Mouse (Mus musculus) kidney, embryonic 14.5 days (tissue): Measurements from ENCODE around the gene Cept1. TPM values are rescaled to one million over a fixed set of nuclear protein-coding genes. Genes with fewer than 3 reads are reported as not detected.

Source experiments
- ATAC-seq: fragments of 200-750 bp; cut with Nextera tagmentation; 2 replicates; pipeline ENCODE4 v1.8.0; 2017; ENCODE audit warnings: moderate number of reproducible peaks, mild to moderate bottlenecking, moderate TSS enrichment, moderate library complexity; ENCODE audit not compliant: low FRiP score, low TSS enrichment
- H3K27ac ChIP-seq: fragments of 300-500 bp; sonication (generic); 2 replicates; pipeline ENCODE4 v1.5.1; 2014; ENCODE audit warnings: low read depth, mild to moderate bottlenecking, low read length, moderate library complexity, mixed read lengths
- H3K27me3 ChIP-seq: fragments of 300-500 bp; sonication (generic); 2 replicates; pipeline ENCODE4 v1.6.1; 2014; ENCODE audit warnings: mild to moderate bottlenecking, low read length; ENCODE audit not compliant: control insufficient read depth, insufficient read depth
- H3K36me3 ChIP-seq: fragments of 300-500 bp; sonication (generic); 2 replicates; pipeline ENCODE4 v1.6.1; 2014; ENCODE audit warnings: low read length, mixed read lengths; ENCODE audit not compliant: control insufficient read depth, insufficient read depth
- H3K4me1 ChIP-seq: fragments of 300-500 bp; sonication (generic); 2 replicates; pipeline ENCODE4 v1.6.1; 2014; ENCODE audit warnings: low read length, mixed read lengths; ENCODE audit not compliant: control insufficient read depth, insufficient read depth
- H3K4me2 ChIP-seq: fragments of 300-500 bp; sonication (generic); replicated peaks from 2 replicates; pipeline ENCODE4 v1.6.1; 2014; ENCODE audit warnings: low read depth, mild to moderate bottlenecking, low read length
- H3K4me3 ChIP-seq: fragments of 300-500 bp; sonication (generic); 2 replicates; pipeline ENCODE4 v1.5.1; 2014; ENCODE audit warnings: mild to moderate bottlenecking, low read length
- H3K9ac ChIP-seq: fragments of 300-500 bp; sonication (generic); 2 replicates; pipeline ENCODE4 v1.6.1; 2014; ENCODE audit warnings: low read depth, mild to moderate bottlenecking, low read length, moderate library complexity
- H3K9me3 ChIP-seq: fragments of 300-500 bp; sonication (generic); 2 replicates; pipeline ENCODE4 v1.6.1; 2016; ENCODE audit warnings: low read length; ENCODE audit not compliant: control insufficient read depth
- WGBS: fragments of 180-500 bp; shearing (Covaris S2); extraction: QIAGEN DNeasy Blood & Tissue Kit; methylation state at CpG from one replicate; pipeline ENCODE4 v1.1.7; 2014; 5-methylcytosine and 5-hydroxymethylcytosine counted together
- polyA plus RNA-seq: library from polyadenylated mRNA; unstranded; fragments of >200 nt; fragmentation: Nextera tagmentation; extraction: Ambion mirVana; gene quantifications from 2 replicates; pipeline ENCODE4 v1.2.1, GENCODE M21; 2014

Gene Cept1
- polyA plus RNA-seq, 1 experiment from 2014 or later: 58.9 TPM

DNA sequence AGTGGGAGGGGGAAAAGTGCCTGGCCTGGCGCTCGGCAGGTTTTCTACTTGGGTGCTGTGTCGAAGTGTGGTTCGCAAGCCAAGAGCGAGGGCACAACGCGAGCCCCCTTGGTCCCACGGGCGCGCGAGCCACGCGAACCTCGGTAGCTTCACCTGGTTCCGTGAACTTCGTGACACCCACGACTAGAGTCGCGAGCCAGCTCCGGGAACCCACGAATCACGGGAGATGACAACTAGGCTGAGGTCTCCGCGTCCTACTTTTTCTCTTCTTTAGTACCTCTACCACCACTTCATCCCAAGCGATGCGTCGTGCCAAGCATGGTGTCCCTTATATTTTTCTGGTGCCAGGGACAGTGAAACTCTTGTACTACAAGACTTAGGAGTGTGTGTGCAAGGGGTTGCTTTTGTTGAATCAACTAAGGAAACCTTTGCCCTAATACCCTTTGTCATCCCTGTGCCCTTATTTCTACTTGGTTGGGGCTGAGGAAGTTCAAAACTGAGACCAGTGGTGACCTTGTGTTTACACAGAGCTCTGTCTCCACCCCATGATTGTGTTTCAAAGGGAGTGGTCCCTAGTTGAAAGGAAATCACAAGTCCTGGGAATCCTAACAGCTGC, 430 bp upstream of the Cept1 start:
- no peaks in the 10 kb centered on the region for H3K27me3 ChIP-seq
- peak overlapping the region; percentile 98 for H3K27ac ChIP-seq
- peaks cover 11% of the 10 kb centered on the region; the same call in 1 of the 2 replicates for H3K4me1 ChIP-seq
- peak overlapping the region; percentile 86 for H3K4me3 ChIP-seq
- peak overlapping the region; percentile 91 for H3K9ac ChIP-seq
- H3K4me2 ChIP-seq: peak overlapping the region; percentile 50
- under 1% methylated on average over 27 of the region's 27 CpGs for WGBS
- no peaks in the 10 kb centered on the region for H3K9me3 ChIP-seq
- no peaks in the 10 kb centered on the region; the same call in 1 of the 2 replicates for H3K36me3 ChIP-seq
- peak; percentile 53 for ATAC-seq

DNA sequence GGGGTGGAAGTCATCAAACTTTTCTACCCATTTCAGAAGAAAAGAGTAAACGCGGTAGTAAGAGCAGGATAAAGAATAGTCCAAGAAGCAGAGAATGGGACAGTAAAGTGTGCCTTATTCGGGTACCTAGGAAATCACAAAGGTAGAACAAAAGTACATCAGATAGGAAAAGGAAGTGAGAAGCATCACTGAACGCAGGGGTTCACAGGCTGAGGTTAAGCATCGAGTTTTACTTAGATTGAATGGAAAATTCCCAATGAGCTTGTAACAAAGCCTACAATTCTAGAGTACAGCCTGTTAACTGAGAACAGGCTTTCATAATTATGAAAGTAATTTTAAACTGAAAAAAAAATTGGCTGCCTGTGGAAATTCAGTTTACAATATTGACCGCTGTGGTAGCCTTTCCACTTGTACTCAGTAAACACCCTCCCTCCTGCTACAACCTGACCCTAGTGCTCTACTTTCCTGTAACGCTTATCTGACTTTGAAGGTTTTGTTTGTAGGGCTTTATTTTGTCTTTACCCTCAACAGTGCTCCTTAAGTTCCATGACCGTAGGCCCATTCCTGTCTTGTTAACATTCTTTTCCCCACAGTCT, 2.8 kb downstream of the Cept1 start:
- Histone ChIP-seq H3K4me3 (no peak overlapping the region), H3K27me3 (no peaks in the 10 kb centered on the region), H3K27ac (no peak overlapping the region), H3K4me2 (no peak overlapping the region), H3K4me1 (peaks cover 8% of the 10 kb centered on the region; the same call in 1 of the 2 replicates), H3K36me3 (no peaks in the 10 kb centered on the region), H3K9ac (no peak overlapping the region), H3K9me3 (no peaks in the 10 kb centered on the region)
- WGBS: 69% methylated on average over 8 of the region's 8 CpGs
- ATAC-seq: no peak

DNA sequence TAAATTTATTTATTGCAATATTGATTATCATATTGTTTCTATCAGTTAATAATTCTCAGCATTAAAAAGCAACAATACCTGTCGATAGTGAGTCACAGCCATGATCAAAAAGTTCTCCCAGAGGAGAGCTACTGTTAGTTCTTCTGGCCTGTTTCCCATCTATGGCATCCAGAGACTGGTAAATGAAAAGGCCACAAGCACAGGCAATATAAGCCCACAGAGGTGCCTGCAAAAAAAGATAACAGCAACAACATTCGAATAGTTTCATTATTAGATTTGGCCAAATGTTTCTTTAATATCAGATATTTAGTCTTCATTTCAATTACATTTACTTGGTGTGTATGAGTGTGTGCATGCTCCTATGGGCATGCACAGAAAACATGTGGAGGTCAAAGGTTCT, 14.3 kb downstream of the Cept1 start:
- 91% methylated on average over 2 of the region's 2 CpGs for WGBS
- no peaks in the 10 kb centered on the region for H3K4me1 ChIP-seq
- H3K4me3 ChIP-seq: no peak overlapping the region
- H3K36me3 ChIP-seq: peaks cover 22% of the 10 kb centered on the region; the same call in 1 of the 2 replicates
- H3K27me3 ChIP-seq: no peaks in the 10 kb centered on the region
- no peaks in the 10 kb centered on the region for H3K9me3 ChIP-seq
- H3K4me2 ChIP-seq: no peak overlapping the region
- no peak overlapping the region for H3K9ac ChIP-seq
- ATAC-seq: no peak
- H3K27ac ChIP-seq: no peak overlapping the region

DNA sequence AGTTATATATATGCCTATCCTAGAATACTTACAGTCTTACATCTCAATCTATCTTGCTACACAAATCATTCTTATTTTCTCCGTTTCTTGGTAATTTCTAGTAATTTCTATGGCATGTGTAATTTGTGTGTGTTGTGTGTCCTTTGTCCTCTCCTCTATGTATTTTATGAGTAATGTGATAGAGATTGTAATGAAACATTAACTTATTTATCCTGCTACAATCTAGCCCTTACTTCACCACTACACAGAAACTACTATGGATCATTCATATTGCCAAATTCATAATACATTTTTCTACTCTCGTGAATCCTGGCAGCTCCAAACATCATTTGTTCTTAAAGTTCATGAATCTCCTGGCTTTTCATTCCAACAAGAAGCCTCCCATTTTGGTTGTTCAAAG, 19.6 kb downstream of the Cept1 start:
- Histone ChIP-seq H3K4me3 (no peak overlapping the region), H3K9ac (no peak overlapping the region), H3K27me3 (no peaks in the 10 kb centered on the region), H3K36me3 (peaks cover 7% of the 10 kb centered on the region; the same call in 1 of the 2 replicates), H3K4me1 (no peaks in the 10 kb centered on the region), H3K4me2 (no peak overlapping the region), H3K9me3 (no peaks in the 10 kb centered on the region), H3K27ac (no peak overlapping the region)
- ATAC-seq: no peak
- 82% methylated on average over 2 of the region's 2 CpGs for WGBS

DNA sequence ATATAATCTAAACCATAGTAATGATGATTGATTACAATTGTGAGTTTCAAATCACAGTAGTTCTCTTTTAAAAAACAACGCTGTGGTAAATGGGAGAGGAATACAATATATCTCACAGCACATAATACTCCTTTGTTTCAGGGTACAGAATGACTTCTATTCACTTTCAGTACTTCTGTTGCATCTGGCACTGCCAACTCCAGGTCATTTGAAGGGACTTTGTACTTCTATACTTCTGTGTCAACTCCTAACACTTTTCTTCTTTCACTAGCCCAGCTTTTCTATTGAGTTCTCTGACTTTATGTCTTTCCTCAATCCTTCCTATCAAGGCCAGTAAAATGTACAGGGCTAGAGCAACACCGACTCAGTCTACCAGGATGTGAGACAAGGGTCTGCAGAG, 21.2 kb downstream of the Cept1 start:
- no peak overlapping the region for H3K4me3 ChIP-seq
- H3K9ac ChIP-seq: no peak overlapping the region
- H3K36me3 ChIP-seq: no peaks in the 10 kb centered on the region
- no peaks in the 10 kb centered on the region for H3K9me3 ChIP-seq
- no peak overlapping the region for H3K4me2 ChIP-seq
- H3K4me1 ChIP-seq: no peaks in the 10 kb centered on the region
- H3K27me3 ChIP-seq: no peaks in the 10 kb centered on the region
- WGBS: 97% methylated on average over 2 of the region's 2 CpGs
- ATAC-seq: no peak
- H3K27ac ChIP-seq: no peak overlapping the region

DNA sequence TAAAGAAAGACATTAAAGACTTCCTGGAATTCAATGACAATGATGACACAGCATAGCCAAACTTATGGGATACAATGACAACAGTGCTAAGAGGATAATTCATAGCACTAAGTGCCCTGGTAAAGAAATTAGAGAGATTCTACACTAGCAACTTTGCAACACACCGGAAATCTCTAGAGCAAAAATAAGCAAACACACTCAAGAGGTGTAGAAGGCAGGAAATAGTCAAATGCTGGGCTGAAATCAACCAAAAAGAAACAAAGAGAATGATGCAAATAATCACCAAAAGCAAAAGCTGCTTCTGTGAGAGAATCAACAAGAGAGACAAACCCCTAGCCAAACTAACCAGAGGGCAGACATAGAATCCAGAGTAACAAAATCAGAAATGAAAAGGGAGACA, 24.9 kb downstream of the Cept1 start:
- no peak for ATAC-seq
- no peaks in the 10 kb centered on the region for H3K27me3 ChIP-seq
- 97% methylated on average over 1 of the region's 1 CpGs for WGBS
- H3K4me1 ChIP-seq: no peaks in the 10 kb centered on the region
- H3K36me3 ChIP-seq: no peaks in the 10 kb centered on the region; the same call in 1 of the 2 replicates
- H3K4me2 ChIP-seq: no peak overlapping the region
- no peaks in the 10 kb centered on the region for H3K9me3 ChIP-seq
- no peak overlapping the region for H3K4me3 ChIP-seq
- H3K9ac ChIP-seq: no peak overlapping the region
- H3K27ac ChIP-seq: no peak overlapping the region

DNA sequence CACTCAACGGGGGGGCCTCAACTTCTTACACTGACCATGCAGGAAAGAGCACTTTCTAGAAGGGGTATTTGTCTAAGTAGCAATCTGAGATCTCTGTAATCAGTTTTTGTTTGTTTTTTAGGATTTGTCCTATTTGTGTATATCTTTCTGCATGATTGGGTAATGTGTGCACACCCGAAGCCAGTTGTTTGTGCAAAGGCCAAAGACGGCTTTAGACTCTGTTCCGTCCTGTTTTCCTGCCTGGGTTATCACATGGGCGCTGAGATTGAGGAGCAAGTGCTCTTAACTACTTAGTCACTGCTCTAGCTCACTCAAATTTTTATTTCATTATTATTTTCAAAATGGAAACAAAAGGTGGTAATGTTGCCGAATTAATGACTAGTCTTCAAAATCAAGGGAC, 32.6 kb downstream of the Cept1 start:
- no peak overlapping the region for H3K27ac ChIP-seq
- no peak for ATAC-seq
- H3K36me3 ChIP-seq: no peaks in the 10 kb centered on the region; the same call in 1 of the 2 replicates
- WGBS: 84% methylated on average over 6 of the region's 6 CpGs
- H3K4me1 ChIP-seq: no peaks in the 10 kb centered on the region
- H3K4me3 ChIP-seq: no peak overlapping the region
- H3K9me3 ChIP-seq: no peaks in the 10 kb centered on the region
- H3K4me2 ChIP-seq: no peak overlapping the region
- no peaks in the 10 kb centered on the region for H3K27me3 ChIP-seq
- H3K9ac ChIP-seq: no peak overlapping the region

DNA sequence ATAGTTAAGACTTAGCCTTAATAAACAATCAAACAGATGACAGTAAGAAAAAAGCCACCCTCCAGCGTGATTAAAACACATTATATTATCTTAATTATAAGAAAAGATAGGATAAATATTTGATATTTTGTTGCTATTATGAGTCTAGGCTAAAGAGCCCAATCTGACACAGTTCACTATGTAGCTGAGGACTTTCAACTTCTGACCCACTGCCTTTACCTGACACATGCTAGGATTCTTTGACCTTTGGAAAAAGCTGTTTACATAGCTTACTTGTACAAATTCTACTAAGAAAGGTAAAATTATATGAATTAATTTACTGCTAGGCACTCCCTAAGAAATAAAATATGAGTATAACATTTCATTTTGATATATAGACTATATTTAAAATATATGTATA, 36.9 kb downstream of the Cept1 start:
- no peak for ATAC-seq
- no peaks in the 10 kb centered on the region for H3K9me3 ChIP-seq
- no peak overlapping the region for H3K9ac ChIP-seq
- H3K27ac ChIP-seq: no peak overlapping the region
- no peaks in the 10 kb centered on the region for H3K27me3 ChIP-seq
- H3K4me3 ChIP-seq: no peak overlapping the region
- WGBS: 90% methylated on average over 1 of the region's 1 CpGs
- H3K4me1 ChIP-seq: no peaks in the 10 kb centered on the region
- no peaks in the 10 kb centered on the region for H3K36me3 ChIP-seq
- no peak overlapping the region for H3K4me2 ChIP-seq

DNA sequence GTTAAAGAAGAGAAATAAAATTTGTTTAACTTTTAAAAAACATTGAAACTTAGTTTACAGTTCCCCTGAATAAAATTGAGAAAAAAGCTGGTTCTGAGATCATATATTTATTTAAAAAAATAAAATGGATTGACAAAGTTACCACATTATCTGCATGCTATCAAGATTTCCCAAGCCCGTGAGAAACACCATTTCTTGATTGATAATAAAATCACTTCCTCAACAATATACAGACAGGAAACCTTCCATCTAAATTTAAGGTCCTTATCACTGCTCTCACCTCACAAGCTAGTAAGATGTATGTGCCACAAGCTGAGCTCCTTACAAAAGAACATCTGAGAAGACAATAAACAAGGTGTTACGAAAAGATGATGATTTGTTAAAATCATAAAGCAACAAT, 44.7 kb downstream of the Cept1 start:
- Histone ChIP-seq H3K9me3 (no peaks in the 10 kb centered on the region), H3K4me1 (no peaks in the 10 kb centered on the region), H3K4me3 (no peak overlapping the region), H3K4me2 (no peak overlapping the region), H3K27me3 (no peaks in the 10 kb centered on the region), H3K9ac (no peak overlapping the region), H3K36me3 (peaks cover 22% of the 10 kb centered on the region; the same call in 1 of the 2 replicates), H3K27ac (no peak overlapping the region)
- 85% methylated on average over 2 of the region's 2 CpGs for WGBS
- ATAC-seq: no peak
